Mouse (Mus musculus): ENCODE measurements around the gene Vwa8. TPM values are rescaled to one million over a fixed set of nuclear protein-coding genes. Genes with fewer than 3 reads are reported as not detected.

Gene Vwa8
- total RNA-seq, 2 experiments from 2014 or later, result 54.5 to 69.9 TPM

- no peak for DNase-seq
- intact Hi-C loops (cut with DNase I; ENCODE audit: low total_unique reads), result no loop called here
Measured at GRCm38 (mm10) chr14:79047186-79047585, 198.3 kb downstream of the Vwa8 start.

DNA sequence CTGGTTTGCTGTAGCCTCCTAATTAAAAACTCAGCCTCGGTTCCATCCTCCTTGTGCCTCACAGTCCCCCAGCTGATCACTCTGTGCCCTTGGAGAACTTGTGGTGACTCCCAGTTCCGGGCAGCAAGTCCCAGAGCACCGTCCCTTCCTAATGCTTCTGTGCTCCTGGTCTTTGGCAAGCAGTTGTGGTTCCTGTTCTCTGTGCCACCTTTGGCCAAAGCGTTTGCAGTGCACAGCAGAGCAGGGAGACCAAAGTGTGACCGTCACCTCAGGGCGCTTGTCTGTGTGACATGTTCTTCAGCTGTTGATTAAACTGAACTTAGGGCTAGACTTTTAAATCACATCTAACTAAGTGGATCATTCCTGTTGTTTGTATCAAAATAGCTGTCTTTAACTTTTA, 199.1 kb downstream of the Vwa8 start:
- intact Hi-C loops (cut with DNase I; ENCODE audit: low total_unique reads), result no loop called here

GRCm38 (mm10) chr14:79049544-79049943, 200.7 kb downstream of the Vwa8 start:
- no peak for DNase-seq

More for the DNA sequence above, 199.1 kb downstream of the Vwa8 start:
- DNase-seq, result no peak

GRCm38 (mm10) chr14:79065636-79066035, 216.8 kb downstream of the Vwa8 start:
- DNase-seq, result no peak
- intact Hi-C loops (cut with DNase I; ENCODE audit: low total_unique reads), result no loop called here

More at GRCm38 (mm10) chr14:79049544-79049943, 200.7 kb downstream of the Vwa8 start:
- intact Hi-C loops (cut with DNase I; ENCODE audit: low total_unique reads), result no loop called here

GRCm38 (mm10) chr14:79069515-79069914, 220.7 kb downstream of the Vwa8 start:
- intact Hi-C loops (cut with DNase I; ENCODE audit: low total_unique reads), result no loop called here
- DNase-seq, result no peak

- intact Hi-C loops (cut with DNase I; ENCODE audit: low total_unique reads), result no loop called here
- DNase-seq, result peak; percentile 64
Measured at GRCm38 (mm10) chr14:79074786-79075185, 225.9 kb downstream of the Vwa8 start.

DNA sequence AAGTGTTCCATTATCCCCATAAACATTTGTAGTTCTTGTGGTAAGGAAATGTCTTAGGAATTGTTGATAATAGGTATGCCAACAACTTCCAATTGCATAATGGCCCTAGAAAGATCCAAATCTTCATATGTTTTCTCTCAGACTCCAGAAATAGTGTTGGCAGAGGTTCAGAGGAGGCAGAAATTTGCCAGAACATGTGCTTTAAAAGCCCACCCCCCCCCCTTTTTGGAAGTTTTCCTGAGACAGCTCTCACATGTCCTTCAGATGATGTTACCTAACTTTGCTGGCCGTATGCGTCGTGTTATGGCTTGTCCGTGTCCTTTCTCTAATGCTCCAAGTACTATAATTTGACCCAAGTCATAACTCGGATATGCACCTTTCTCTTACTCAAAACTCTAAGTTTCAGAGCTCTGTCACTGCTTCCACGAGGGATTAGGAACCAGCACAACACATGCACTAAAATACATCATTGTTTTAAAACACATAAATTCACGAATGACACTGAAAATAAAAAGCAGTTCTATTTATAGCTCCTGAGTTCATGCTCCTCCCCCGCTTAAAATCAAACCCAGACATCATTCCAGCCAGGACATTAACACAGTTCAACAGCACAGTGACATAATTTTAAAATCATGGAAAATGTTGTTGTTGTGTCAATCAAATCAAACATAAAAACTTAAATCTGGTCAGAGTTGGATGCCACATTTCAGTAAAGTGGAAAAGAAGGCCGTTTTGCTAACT, 227.9 kb downstream of the Vwa8 start:
- peak; percentile 39 for DNase-seq
- intact Hi-C loops (cut with DNase I; ENCODE audit: low total_unique reads), result no loop called here

- no peak for DNase-seq
Measured at GRCm38 (mm10) chr14:79083573-79083972, 234.7 kb downstream of the Vwa8 start.

DNA sequence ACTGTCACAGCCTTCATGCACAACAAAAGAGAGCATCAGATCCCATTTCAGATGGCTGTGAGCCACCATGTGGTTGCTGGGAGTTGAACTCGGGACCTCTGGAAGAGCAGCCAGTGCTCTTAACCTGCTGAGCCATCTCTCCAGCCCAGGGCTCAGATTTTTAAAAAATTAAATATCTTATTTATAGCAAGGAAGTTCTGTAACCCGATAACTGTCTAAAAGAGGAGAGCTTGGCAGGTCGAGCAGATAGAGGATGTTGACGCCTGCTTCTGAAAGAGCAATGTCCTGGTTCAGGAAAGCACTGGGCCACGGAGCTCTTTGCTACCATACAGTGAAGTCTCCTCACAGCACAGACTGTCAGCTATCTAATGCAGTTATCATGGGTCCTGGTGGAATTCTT, 237.2 kb downstream of the Vwa8 start:
- intact Hi-C loops (cut with DNase I; ENCODE audit: low total_unique reads), result no loop called here
- no peak for DNase-seq

More at GRCm38 (mm10) chr14:79083573-79083972, 234.7 kb downstream of the Vwa8 start:
- intact Hi-C loops (cut with DNase I; ENCODE audit: low total_unique reads), result no loop called here

DNA sequence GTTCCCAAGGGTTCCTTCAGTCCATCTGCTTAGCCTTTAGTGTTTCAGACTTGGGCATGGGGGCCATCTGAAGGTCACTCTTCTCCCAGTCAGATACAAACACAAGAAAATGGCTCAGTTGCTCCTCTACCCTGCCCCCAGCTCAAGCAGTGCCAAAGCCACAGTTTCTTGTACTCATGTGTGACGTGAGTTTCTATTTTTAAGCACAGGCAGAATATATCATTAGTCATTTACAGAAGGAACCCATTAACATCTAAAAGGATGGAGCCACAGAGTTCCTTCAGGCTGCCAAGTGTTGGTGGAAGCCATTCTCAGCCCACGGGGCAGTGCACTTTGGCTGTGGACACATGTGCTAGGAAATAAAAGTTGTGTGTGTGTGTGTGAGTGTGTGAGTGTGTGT, 240.6 kb downstream of the Vwa8 start:
- intact Hi-C loops (cut with DNase I; ENCODE audit: low total_unique reads), result no loop called here

DNA sequence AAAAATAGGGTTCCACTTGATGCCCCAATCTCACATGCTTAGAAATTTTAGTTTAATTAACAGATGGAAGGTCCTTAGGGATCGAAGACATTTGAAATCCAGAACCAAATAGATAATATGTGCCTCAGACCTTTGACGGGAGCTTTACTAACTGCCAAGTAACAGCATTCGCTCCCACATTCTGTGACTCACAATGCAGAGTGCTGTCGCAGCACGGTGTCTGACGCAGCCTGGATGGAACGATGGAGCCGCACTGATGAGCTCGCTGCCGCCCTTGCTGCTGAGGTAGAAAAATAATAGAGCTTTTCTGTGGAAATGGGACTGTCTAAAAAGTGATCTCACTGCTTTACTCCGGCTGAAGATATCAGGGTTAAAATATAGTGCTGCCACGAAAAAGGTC, 248.3 kb downstream of the Vwa8 start:
- intact Hi-C loops (cut with DNase I; ENCODE audit: low total_unique reads), result no loop called here
- DNase-seq, result no peak

More for the DNA sequence above, 240.6 kb downstream of the Vwa8 start:
- peak; percentile 48 for DNase-seq

DNA sequence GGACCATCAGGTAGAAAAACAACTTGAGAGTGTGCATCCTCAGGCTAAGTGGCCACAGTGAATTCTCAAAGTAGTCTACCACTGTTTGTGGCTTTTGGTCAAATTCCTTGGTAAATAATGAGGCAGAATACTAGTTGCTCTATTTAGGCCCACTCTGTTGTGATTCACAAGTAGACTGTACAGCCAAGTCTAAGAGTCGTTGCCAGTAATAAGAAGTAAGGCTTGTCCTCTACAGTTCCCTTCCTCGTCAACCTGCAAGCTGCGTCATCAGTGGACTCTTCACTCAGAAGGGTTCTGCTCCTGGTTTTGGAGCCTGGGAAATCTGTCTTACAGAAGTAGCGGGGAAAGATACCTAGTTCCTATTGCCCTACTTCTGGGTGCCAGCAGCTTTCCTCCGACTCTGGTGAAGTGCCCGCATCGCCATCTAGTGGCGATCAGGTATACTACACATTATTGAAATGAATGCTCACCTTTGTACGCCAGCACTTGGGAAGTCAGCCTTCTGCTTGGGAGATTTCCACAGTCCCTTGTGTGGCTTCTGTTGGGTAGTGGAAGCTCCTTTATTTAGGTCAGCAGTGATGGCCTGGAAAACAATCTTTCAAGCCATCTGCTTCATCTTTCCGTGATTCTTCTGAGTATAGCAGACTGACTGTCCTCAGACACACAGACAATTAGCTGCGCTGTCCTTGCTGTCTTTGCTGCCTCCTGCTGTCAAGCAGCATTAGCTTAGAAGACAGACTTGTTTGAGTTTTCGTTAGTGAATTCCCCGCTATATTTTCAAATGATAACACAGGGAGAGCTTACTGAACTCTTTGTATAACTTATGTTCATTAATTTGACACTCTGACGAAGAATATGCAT, 258.0 kb downstream of the Vwa8 start:
- intact Hi-C loops (cut with DNase I; ENCODE audit: low total_unique reads), result loop anchor here (5.0 kb wide), 1 partner anchor 435 kb away; no protein-coding TSS in a partner anchor
- peak; percentile 58 for DNase-seq

- intact Hi-C loops (cut with DNase I; ENCODE audit: low total_unique reads), result loop anchor here (5.0 kb wide), 1 partner anchor 437 kb away; no protein-coding TSS in a partner anchor
- DNase-seq, result no peak
Measured at GRCm38 (mm10) chr14:79109375-79109774, 260.5 kb downstream of the Vwa8 start.

DNA sequence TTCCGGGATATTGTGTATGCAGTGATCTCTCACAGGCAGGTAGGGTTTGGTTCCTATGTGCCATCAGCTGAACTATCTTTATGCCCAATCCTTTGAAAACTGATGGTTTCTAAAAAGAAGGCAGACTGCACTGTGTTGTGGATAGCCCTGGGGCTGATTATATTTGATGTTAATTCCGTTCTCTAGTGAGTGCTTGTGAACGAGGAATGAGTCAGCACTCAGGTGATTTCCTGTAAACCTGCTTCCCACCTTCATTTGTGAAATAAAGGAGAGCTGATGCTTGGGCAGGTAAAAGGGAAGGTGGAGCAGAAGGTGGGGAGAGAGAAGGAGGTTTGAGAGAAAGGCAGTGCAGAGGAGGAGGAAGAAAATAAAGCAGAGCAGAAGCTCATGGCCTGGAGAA, 261.2 kb downstream of the Vwa8 start:
- DNase-seq, result no peak
- intact Hi-C loops (cut with DNase I; ENCODE audit: low total_unique reads), result no loop called here

- intact Hi-C loops (cut with DNase I; ENCODE audit: low total_unique reads), result no loop called here
- no peak for DNase-seq
Measured at GRCm38 (mm10) chr14:79112050-79112449, 263.2 kb downstream of the Vwa8 start.

DNA sequence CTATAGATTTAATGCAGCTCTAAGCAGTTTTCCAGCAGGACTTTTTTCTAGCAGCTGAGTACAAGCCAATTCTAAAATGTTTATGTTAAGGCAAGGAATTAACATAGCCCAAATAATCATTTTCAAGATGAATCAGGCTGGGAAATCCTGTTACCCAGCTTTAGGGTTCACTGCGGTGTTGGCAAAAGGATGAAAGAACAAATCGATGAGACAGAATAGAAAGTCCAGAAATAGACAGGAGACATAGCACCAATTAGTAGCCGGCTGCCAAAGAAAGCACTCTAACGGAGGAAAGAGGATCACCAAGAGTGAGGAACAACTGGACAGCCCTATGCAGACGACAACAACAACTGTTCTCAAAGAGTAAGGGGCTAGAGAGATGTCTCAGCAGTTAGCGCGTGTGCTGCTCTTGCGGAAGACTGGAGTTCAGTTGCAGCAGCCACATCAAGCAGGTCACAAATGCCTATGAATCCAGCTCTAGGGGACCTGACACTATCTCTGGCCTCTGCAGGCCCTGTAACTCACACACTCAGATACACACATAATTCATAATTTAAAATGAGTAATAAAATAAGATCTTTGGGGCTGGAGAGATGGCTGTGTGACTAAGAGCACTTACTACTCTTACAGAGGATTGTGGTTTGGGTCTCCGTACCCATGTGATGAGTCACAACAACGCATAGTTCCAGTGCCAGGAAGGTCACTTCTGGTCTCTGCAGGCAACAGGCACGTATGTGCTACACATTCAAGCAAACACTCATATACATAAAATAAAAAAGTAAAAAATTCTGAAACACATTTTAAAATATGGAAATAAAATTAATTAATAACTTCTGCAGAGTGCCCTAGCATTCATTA, 265.9 kb downstream of the Vwa8 start:
- intact Hi-C loops (cut with DNase I; ENCODE audit: low total_unique reads), result no loop called here

GRCm38 (mm10) chr14:79118457-79118856, 269.6 kb downstream of the Vwa8 start:
- DNase-seq, result no peak
- intact Hi-C loops (cut with DNase I; ENCODE audit: low total_unique reads), result no loop called here

More for the DNA sequence above, 265.9 kb downstream of the Vwa8 start:
- DNase-seq, result no peak

GRCm38 (mm10) chr14:79119354-79119753, 270.5 kb downstream of the Vwa8 start:
- intact Hi-C loops (cut with DNase I; ENCODE audit: low total_unique reads), result no loop called here
- DNase-seq, result no peak

DNA sequence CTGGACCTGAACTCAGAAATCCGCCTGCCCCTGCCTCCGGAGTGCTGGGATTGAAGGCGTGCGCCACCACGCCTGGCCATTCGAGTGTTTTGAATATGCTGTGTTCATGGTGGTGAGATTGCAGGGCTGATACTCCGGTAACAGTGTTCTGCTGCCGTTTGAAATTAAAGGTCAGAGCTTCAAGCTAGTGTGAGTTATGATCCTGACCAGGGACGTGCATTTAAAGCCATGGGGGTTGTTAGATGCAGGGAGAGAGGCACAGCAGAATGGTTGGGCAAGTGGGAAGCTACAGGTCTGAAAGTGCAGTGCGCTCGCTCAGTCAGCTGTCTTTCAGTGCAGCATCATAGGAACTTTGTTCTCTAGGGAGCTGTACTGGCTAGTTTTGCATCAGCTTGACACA, 271.8 kb downstream of the Vwa8 start:
- no peak for DNase-seq
- intact Hi-C loops (cut with DNase I; ENCODE audit: low total_unique reads), result no loop called here

DNA sequence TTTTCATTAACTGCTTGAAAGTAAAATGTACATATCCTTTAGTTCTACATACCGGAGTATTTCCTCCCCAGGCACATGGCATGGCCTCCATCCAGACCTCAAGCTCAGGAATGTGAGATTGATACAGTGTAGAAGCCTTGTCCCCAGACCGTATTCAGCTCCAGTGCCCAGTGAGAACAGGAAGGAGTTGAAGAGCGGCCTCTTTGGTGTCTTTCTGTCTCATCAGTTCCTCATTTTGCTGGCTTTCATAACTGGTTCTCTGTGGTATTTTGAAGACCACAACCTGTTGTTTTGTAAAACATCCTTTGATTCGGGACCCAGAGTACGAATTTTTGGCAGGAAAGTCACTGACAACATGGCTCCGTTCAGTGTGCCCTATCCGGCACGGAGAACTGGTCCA, 274.6 kb downstream of the Vwa8 start:
- intact Hi-C loops (cut with DNase I; ENCODE audit: low total_unique reads), result no loop called here
- DNase-seq, result no peak
